Mouse (Mus musculus): ENCODE measurements around the gene Pde7b.

DNA sequence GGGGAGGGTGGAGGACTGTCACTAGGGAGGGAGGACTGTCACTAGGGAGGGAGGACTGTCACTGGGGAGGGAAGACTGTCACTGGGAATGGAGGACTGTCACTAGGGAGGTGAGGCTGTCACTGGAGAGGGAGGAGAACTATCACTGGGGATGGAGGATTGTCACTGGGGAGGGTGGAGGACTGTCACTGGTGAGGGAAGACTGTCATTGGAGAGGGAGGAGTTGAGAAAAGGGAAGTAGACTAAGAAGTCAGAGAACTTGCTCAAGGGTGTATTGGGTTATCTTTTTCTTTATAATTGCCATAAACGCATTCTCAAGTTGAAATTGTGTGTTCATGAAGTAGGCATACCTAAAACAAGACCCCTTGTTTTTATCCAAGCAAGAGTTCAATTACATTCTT, 150.5 kb downstream of the Pde7b start:
- no peak for TF ChIP-seq CTCF (IDR thresholded peaks at IDR 0.05; ENCODE audit: borderline replicate concordance, extremely low read depth, insufficient read depth, insufficient read length)
- no peak for TF ChIP-seq POLR2A (IDR thresholded peaks at IDR 0.05; ENCODE audit: borderline replicate concordance, extremely low read depth, insufficient read depth, insufficient read length, poor library complexity, severe bottlenecking)

Data from brain, embryonic 14.5 days (tissue).